Mouse (Mus musculus): Measurements from ENCODE around the gene Rasip1. TPM values are rescaled to one million over a fixed set of nuclear protein-coding genes. Genes with fewer than 3 reads are reported as not detected.

The Rasip1 gene
- polyA plus RNA-seq, 1 experiment from 2014 or later = 4.4 TPM

DNA sequence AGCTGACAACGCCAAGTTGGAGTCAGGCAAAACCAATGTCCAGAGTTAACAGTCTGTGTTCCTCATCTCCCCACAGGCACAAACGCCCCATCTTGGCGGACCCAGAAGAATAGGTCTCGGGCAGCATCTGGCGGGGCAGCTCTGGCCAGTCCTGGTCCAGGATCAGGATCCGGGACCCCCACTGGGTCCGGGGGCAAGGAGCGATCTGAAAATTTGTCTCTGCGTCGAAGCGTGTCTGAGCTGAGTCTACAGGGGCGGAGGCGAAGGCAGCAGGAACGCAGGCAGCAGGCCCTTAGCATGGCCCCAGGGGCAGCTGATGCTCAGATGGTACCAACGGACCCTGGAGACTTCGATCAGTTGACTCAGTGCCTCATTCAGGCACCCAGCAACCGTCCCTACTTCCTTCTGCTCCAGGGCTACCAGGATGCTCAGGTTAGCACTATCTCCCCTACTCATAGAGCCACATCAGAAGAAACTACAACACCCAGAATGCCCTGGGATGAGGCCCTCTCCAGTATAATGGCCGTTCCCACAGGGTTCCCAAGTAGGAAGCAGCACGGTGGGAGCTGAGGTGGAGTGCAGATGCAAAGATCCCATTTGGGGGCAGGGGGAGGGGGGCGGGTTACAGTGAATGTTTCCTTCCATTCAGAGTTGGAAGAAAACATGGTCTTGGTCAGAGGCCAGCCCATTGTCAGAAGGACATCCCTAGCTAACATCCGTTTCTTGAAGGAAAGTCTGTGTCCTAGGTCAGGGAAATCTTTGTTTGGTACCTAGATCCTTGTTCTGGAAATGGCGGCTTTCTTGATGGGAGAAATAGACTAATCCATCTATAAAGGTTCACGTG is 3.0 kb downstream of the Rasip1 start:
- ATAC-seq (ENCODE audit: insufficient read depth, low FRiP score) = no peak
- no peaks in the 10 kb centered on the region for H3K36me3 ChIP-seq (ENCODE audit: control insufficient read depth, insufficient read depth, low read length)
- no peaks in the 10 kb centered on the region for H3K9me3 ChIP-seq (replicated peaks; ENCODE audit: control insufficient read depth, low read length)
- H3K4me3 ChIP-seq (replicated peaks; ENCODE audit: low read length) = no peak overlapping the region
- no peak overlapping the region for H3K27ac ChIP-seq (ENCODE audit: low read length)
- H3K9ac ChIP-seq (ENCODE audit: low read length) = no peak overlapping the region
- H3K27me3 ChIP-seq (ENCODE audit: control insufficient read depth, insufficient read depth, low read length) = no peaks in the 10 kb centered on the region
- H3K4me2 ChIP-seq (ENCODE audit: low read depth, low read length) = no peak overlapping the region
- WGBS = 74% methylated on average over 23 of the region's 23 CpGs
- H3K4me1 ChIP-seq (ENCODE audit: control insufficient read depth, insufficient read depth, low read length) = 0 out of 2 replicates have a peak, but pooled peaks cover 4% of the 10 kb centered on the region

DNA sequence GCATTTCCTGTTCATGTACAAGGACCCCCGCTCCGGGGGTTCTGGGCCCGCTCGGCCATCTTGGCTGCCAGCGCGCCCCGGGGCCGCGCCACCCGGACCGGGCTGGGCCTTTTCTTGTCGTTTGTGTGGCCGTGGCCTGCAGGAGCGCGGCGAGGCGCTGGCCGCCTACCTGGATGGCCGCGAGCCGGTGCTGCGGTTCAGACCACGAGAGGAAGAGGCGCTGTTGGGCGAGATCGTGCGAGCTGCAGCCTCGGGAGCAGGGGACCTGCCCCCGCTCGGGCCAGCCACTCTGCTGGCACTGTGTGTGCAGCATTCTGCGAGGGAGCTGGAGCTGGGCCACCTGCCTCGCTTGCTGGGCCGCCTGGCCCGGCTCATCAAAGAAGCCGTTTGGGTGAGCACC is 5.2 kb downstream of the Rasip1 start:
- H3K9ac ChIP-seq (ENCODE audit: low read length) = peak overlapping the region; percentile 67
- no peaks in the 10 kb centered on the region for H3K9me3 ChIP-seq (replicated peaks; ENCODE audit: control insufficient read depth, low read length)
- H3K36me3 ChIP-seq (ENCODE audit: control insufficient read depth, insufficient read depth, low read length) = 0 out of 2 replicates have a peak, but pooled peaks cover 3% of the 10 kb centered on the region
- peak overlapping the region; percentile 21 for H3K4me3 ChIP-seq (replicated peaks; ENCODE audit: low read length)
- H3K27ac ChIP-seq (ENCODE audit: low read length) = no peak overlapping the region
- WGBS = 18% methylated on average over 35 of the region's 35 CpGs
- 0 out of 2 replicates have a peak, but pooled peaks have one; percentile 17 for ATAC-seq (ENCODE audit: insufficient read depth, low FRiP score)
- H3K4me1 ChIP-seq (ENCODE audit: control insufficient read depth, insufficient read depth, low read length) = peaks cover 4% of the 10 kb centered on the region; the same call in 1 of the 2 replicates
- H3K27me3 ChIP-seq (ENCODE audit: control insufficient read depth, insufficient read depth, low read length) = no peaks in the 10 kb centered on the region
- H3K4me2 ChIP-seq (ENCODE audit: low read depth, low read length) = peak overlapping the region; percentile 48

DNA sequence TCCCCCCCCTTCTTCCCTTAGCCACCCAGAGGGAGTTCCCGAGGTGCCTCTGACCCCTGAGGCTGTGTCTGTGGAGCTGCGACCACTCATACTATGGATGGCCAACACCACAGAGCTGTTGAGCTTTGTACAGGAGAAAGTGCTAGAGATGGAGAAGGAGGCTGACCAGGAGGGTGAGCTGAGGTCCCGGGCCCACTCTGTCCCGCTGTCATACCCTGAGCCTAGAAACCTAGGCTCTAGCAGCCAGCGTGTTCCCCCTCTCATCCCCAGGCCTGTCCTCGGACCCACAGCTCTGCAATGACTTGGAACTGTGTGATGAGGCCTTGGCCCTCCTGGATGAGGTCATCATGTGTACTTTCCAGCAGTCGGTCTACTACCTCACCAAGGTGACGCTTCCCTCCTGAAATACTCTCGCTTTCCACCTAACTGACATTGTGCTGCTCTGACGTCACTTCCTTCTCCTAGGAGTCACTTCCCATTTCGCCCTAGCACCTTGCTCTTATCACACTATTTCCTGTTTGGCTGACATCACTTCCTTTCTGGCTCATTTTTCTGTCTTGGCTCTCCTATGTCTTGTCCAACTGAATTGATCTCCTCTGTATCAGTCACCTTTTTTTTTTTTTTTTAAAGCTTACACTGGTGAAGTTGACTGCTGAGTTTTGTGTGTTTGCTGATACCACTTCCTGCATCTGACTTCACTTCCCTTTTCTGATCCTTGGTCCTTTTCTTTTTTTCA is 7.8 kb downstream of the Rasip1 start:
- Histone ChIP-seq H3K9ac (ENCODE audit: low read length) (no peak overlapping the region), H3K4me3 (replicated peaks; ENCODE audit: low read length) (no peak overlapping the region), H3K4me2 (ENCODE audit: low read depth, low read length) (no peak overlapping the region), H3K36me3 (ENCODE audit: control insufficient read depth, insufficient read depth, low read length) (0 out of 2 replicates have a peak, but pooled peaks cover 3% of the 10 kb centered on the region), H3K27me3 (ENCODE audit: control insufficient read depth, insufficient read depth, low read length) (no peaks in the 10 kb centered on the region), H3K4me1 (ENCODE audit: control insufficient read depth, insufficient read depth, low read length) (peaks cover 19% of the 10 kb centered on the region), H3K9me3 (replicated peaks; ENCODE audit: control insufficient read depth, low read length) (no peaks in the 10 kb centered on the region), H3K27ac (ENCODE audit: low read length) (peak overlapping the region; percentile 19)
- ATAC-seq (ENCODE audit: insufficient read depth, low FRiP score) = no peak
- WGBS = 82% methylated on average over 11 of the region's 11 CpGs

- no peaks in the 10 kb centered on the region for H3K27me3 ChIP-seq (ENCODE audit: control insufficient read depth, insufficient read depth, low read length)
- no peak overlapping the region for H3K4me3 ChIP-seq (replicated peaks; ENCODE audit: low read length)
- H3K4me1 ChIP-seq (ENCODE audit: control insufficient read depth, insufficient read depth, low read length) = peaks cover 25% of the 10 kb centered on the region
- no peak for ATAC-seq (ENCODE audit: insufficient read depth, low FRiP score)
- WGBS = 70% methylated on average over 15 of the region's 15 CpGs
- H3K36me3 ChIP-seq (ENCODE audit: control insufficient read depth, insufficient read depth, low read length) = 0 out of 2 replicates have a peak, but pooled peaks cover 3% of the 10 kb centered on the region
- H3K9ac ChIP-seq (ENCODE audit: low read length) = no peak overlapping the region
- H3K4me2 ChIP-seq (ENCODE audit: low read depth, low read length) = no peak overlapping the region
- peak overlapping the region; percentile 19 for H3K27ac ChIP-seq (ENCODE audit: low read length)
- no peaks in the 10 kb centered on the region for H3K9me3 ChIP-seq (replicated peaks; ENCODE audit: control insufficient read depth, low read length)
These were observed 8.7 kb downstream of the Rasip1 start for GRCm38 (mm10) chr7:45635711-45636688.

- H3K9me3 ChIP-seq (replicated peaks; ENCODE audit: control insufficient read depth, low read length) = no peaks in the 10 kb centered on the region
- H3K4me2 ChIP-seq (ENCODE audit: low read depth, low read length) = 0 out of 2 replicates have a peak overlapping the region, but pooled peaks have one; percentile 56
- no peak overlapping the region; the same call in 1 of the 2 replicates for H3K4me3 ChIP-seq (replicated peaks; ENCODE audit: low read length)
- peaks cover 38% of the 10 kb centered on the region for H3K4me1 ChIP-seq (ENCODE audit: control insufficient read depth, insufficient read depth, low read length)
- 94% methylated on average over 6 of the region's 6 CpGs for WGBS
- H3K27me3 ChIP-seq (ENCODE audit: control insufficient read depth, insufficient read depth, low read length) = no peaks in the 10 kb centered on the region
- H3K9ac ChIP-seq (ENCODE audit: low read length) = peak overlapping the region; percentile 60; the same call in 1 of the 2 replicates
- H3K36me3 ChIP-seq (ENCODE audit: control insufficient read depth, insufficient read depth, low read length) = 0 out of 2 replicates have a peak, but pooled peaks cover 3% of the 10 kb centered on the region
- no peak overlapping the region for H3K27ac ChIP-seq (ENCODE audit: low read length)
- ATAC-seq (ENCODE audit: insufficient read depth, low FRiP score) = no peak
These were observed 10.4 kb downstream of the Rasip1 start for GRCm38 (mm10) chr7:45637710-45638109.

DNA sequence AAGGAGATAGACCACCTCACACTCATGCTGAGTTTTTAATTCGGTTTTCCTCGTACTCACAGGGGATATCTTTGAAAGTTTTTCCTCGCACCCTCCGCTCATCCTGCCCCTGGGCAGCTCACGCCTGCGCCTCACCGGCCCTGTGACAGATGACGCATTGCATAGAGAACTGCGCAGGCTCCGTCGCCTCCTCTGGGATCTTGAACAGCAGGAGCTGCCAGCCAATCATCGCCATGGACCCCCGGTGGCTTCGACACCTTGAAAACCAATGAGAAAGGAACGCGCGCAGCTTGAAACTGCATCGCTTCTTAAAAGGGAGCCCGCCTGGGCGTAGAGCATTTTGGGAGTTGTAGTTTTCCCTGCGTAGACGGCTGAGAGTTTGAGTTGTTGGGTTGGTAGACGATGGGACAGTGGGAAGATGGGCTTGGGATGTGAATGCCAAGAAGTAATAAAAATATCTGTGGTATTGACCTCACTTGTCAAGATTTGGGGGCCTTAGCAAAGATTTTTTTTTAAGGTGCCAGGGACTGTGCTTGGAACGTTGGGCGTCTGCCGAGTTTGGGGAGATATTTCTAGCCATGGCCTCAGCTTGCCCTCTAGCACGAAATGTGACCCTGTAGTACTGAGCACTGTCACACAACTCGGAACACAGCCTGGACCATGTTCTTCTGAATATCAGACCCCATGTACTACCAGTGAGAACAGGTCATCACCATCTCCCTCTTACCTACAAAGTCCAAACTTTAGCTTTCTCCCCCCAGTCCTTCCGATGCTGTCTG is 11.5 kb downstream of the Rasip1 start:
- no peaks in the 10 kb centered on the region for H3K27me3 ChIP-seq (ENCODE audit: control insufficient read depth, insufficient read depth, low read length)
- peaks cover 46% of the 10 kb centered on the region for H3K4me1 ChIP-seq (ENCODE audit: control insufficient read depth, insufficient read depth, low read length)
- peak overlapping the region; percentile 60 for H3K9ac ChIP-seq (ENCODE audit: low read length)
- H3K36me3 ChIP-seq (ENCODE audit: control insufficient read depth, insufficient read depth, low read length) = 0 out of 2 replicates have a peak, but pooled peaks cover 3% of the 10 kb centered on the region
- peak overlapping the region; percentile 35 for H3K4me3 ChIP-seq (replicated peaks; ENCODE audit: low read length)
- 21% methylated on average over 29 of the region's 29 CpGs for WGBS
- H3K9me3 ChIP-seq (replicated peaks; ENCODE audit: control insufficient read depth, low read length) = no peaks in the 10 kb centered on the region
- peak; percentile 87 for ATAC-seq (ENCODE audit: insufficient read depth, low FRiP score)
- peak overlapping the region; percentile 56 for H3K4me2 ChIP-seq (ENCODE audit: low read depth, low read length)
- no peak overlapping the region for H3K27ac ChIP-seq (ENCODE audit: low read length)

DNA sequence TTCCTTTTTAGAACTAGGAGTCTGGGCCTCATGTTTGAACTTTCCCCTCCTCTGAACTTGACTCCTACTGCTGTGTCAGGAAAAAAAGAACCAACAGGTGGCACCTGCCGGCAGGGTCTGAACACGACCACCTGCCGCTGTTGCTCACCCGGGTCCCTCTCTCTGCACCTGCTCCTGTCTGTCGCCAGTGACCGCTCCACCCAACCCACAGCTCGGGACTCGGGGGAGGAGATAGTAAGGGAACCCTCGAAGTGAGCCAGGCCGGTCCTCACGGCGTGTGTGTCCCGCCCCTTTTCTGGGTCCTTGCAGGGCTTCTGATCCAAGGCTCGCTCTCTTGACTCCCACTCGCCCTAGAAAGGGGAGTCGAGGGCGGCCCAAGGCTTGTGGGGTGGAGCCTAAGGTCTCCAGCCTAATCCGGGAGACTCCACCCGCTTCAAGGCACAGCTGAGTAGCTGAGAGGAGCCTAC is 12.3 kb downstream of the Rasip1 start, which contains the start of gene Mamstr:
TSS of gene Mamstr (plus strand) at position 417 of the 467 bp plus-strand sequence.
- WGBS = 28% methylated on average over 19 of the region's 19 CpGs
- Histone ChIP-seq H3K9me3 (replicated peaks; ENCODE audit: control insufficient read depth, low read length) (no peaks in the 10 kb centered on the region), H3K4me2 (ENCODE audit: low read depth, low read length) (no peak within 1 kb of the TSS), H3K4me3 (replicated peaks; ENCODE audit: low read length) (no peak within 1 kb of the TSS), H3K36me3 (ENCODE audit: control insufficient read depth, insufficient read depth, low read length) (0 out of 2 replicates have a peak, but pooled peaks cover 3% of the 10 kb centered on the region), H3K27ac (ENCODE audit: low read length) (peak within 1 kb of the TSS; percentile 38; the same call in 1 of the 2 replicates), H3K27me3 (ENCODE audit: control insufficient read depth, insufficient read depth, low read length) (no peaks in the 10 kb centered on the region), H3K9ac (ENCODE audit: low read length) (no peak within 1 kb of the TSS), H3K4me1 (ENCODE audit: control insufficient read depth, insufficient read depth, low read length) (peaks cover 49% of the 10 kb centered on the region)
- no peak for ATAC-seq (ENCODE audit: insufficient read depth, low FRiP score)

Data from stomach, embryonic 16.5 days (tissue).